Mouse (Mus musculus) retina, postnatal 1 day (tissue): ENCODE results near the gene Tnfaip6.
A peak's percentile ranks its signal among the peaks of the same experiment; 100 is the strongest.
"Not testable (repeated sequence)": the region's sequence is repeated elsewhere in the genome, so short reads cannot be mapped to it uniquely, and the experiment has no call there.

Source experiments
- DNase-seq: peaks from one replicate; pipeline ENCODE4 v3.0.0-alpha.2; 2012

Gene Tnfaip6

GRCm38 (mm10) chr2:52037882-52038281 is at the start of gene Tnfaip6:
TSS of gene Tnfaip6 (plus strand) at chr2:52038009.
- peak; percentile 87 for DNase-seq

GRCm38 (mm10) chr2:51989559-51989958 is 48.2 kb upstream of the Tnfaip6 start:
- no peak for DNase-seq

GRCm38 (mm10) chr2:51991447-51991846 is 46.4 kb upstream of the Tnfaip6 start:
- no peak for DNase-seq

GRCm38 (mm10) chr2:51999996-52000395 is 37.8 kb upstream of the Tnfaip6 start:
- DNase-seq: no peak

- no peak for DNase-seq
These were observed 36.3 kb upstream of the Tnfaip6 start for GRCm38 (mm10) chr2:52001521-52001920.

GRCm38 (mm10) chr2:52002299-52002698 is 35.5 kb upstream of the Tnfaip6 start:
- not testable (repeated sequence) for DNase-seq

- DNase-seq: no peak
These were observed 31.4 kb upstream of the Tnfaip6 start for GRCm38 (mm10) chr2:52006380-52006779.

GRCm38 (mm10) chr2:52011820-52012219 is 26.0 kb upstream of the Tnfaip6 start:
- not testable (repeated sequence) for DNase-seq

GRCm38 (mm10) chr2:52013306-52013820 is 24.4 kb upstream of the Tnfaip6 start:
- DNase-seq: no peak

- DNase-seq: no peak
These were observed 21.4 kb upstream of the Tnfaip6 start for GRCm38 (mm10) chr2:52016361-52016760.

GRCm38 (mm10) chr2:52027061-52027460 is 10.7 kb upstream of the Tnfaip6 start:
- DNase-seq: no peak

GRCm38 (mm10) chr2:52029426-52029825 is 8.4 kb upstream of the Tnfaip6 start:
- no peak for DNase-seq

- no peak for DNase-seq
These were observed 6.3 kb upstream of the Tnfaip6 start for GRCm38 (mm10) chr2:52031491-52031890.

GRCm38 (mm10) chr2:52034601-52035000 is 3.2 kb upstream of the Tnfaip6 start:
- DNase-seq: no peak

GRCm38 (mm10) chr2:52035144-52035543 is 2.7 kb upstream of the Tnfaip6 start:
- no peak for DNase-seq

GRCm38 (mm10) chr2:52036929-52037595 is 747 bp upstream of the Tnfaip6 start:
- DNase-seq: peak; percentile 86

GRCm38 (mm10) chr2:52038558-52038957 is 749 bp downstream of the Tnfaip6 start:
- no peak for DNase-seq

- DNase-seq: peak; percentile 39
These were observed 1.4 kb downstream of the Tnfaip6 start for GRCm38 (mm10) chr2:52039083-52039801.

GRCm38 (mm10) chr2:52042132-52042531 is 4.3 kb downstream of the Tnfaip6 start:
- DNase-seq: no peak

- DNase-seq: peak; percentile 48
These were observed 4.9 kb downstream of the Tnfaip6 start for GRCm38 (mm10) chr2:52042714-52043113.

- DNase-seq: peak; percentile 75
These were observed 5.7 kb downstream of the Tnfaip6 start for GRCm38 (mm10) chr2:52043485-52043884.

- no peak for DNase-seq
These were observed 8.2 kb downstream of the Tnfaip6 start for GRCm38 (mm10) chr2:52046032-52046431.

GRCm38 (mm10) chr2:52050823-52051222 is 13.0 kb downstream of the Tnfaip6 start:
- no peak for DNase-seq

GRCm38 (mm10) chr2:52052335-52052734 is 14.5 kb downstream of the Tnfaip6 start:
- no peak for DNase-seq
